Mouse (Mus musculus) testis, postnatal 10 days (tissue): ENCODE results near the gene Myom1.

Experiments
- DNase-seq: peaks from one replicate; pipeline ENCODE4 v3.0.0; 2021; ENCODE audit warnings: low spot score

Gene Myom1

DNA sequence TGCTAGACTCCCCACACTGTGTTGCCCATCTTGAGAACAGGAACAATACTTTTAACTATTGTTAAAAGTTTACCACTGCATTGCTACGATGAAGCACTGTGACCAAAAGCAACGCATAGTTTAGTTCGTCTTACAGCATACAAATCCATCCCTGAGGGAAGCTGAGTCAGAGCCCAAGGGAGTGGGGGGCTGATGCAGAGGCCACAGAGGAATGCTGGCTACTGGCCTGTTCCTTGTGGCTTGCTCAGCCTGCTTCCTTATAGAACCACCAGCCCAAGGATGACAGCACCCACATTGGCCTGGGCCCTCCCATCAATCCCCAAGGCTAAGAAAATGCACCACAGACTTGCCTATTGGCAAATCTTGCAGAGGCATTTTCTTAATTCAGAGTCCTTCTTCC lies 56.8 kb downstream of the Myom1 start:
- no peak for DNase-seq

DNA sequence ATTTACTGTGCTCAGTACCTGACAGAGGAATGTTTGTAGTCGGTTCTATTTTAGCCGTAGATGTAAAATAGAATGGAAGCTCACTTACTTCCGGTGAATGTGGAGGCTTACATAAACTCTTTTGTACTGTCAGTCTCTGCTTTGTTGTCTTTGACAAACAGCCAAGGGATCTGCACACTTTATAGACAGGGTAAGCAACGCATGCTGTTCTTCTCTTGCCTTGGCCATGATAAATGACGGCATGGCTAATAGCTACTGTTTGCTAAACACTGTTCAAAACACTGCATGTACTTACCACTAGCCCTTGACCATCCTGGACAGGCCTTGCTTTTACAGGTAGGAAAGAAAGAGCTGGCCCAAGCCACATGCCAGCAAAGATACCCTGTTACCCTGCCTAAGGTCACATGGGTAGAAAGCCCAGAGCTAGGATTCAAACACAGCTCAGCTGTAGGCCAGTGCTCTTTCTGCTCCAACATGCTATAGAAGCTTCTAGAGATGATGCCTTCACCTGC lies 59.7 kb downstream of the Myom1 start:
- DNase-seq = no peak

DNA sequence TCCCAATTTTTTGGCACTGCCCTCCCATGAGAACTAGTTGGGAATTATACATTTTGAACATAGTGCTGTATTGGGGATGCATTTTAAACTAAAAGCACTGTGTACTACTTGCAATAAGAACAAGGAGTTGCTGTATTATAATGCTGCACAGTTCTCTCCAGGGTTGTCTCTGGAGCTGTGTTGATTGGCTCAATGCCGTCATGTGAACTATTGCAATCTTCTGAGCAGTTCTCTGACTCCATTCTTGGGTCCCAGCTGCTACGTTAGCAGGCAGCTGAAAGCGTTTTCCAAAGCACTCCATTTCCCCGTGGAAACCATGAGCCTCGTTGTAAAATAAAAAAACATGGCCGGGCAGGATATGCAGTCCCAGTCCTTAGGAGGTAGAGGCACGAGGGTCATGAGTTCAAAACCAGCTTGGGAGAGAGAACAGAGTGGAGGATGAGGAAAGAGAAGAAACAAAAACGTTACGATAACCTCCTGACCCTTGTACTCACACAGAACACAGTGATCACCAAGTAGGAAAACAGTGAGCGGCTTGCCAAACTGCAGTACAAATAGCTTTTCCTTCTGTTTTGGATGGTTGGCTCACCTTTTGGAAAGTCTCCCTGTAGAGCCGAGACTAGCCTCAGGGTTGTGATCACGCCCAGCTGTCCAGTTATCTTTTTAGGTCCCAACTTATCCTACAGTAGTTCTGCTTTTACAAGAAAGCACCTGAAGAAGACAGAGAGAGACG lies 60.6 kb downstream of the Myom1 start:
- DNase-seq = no peak

DNA sequence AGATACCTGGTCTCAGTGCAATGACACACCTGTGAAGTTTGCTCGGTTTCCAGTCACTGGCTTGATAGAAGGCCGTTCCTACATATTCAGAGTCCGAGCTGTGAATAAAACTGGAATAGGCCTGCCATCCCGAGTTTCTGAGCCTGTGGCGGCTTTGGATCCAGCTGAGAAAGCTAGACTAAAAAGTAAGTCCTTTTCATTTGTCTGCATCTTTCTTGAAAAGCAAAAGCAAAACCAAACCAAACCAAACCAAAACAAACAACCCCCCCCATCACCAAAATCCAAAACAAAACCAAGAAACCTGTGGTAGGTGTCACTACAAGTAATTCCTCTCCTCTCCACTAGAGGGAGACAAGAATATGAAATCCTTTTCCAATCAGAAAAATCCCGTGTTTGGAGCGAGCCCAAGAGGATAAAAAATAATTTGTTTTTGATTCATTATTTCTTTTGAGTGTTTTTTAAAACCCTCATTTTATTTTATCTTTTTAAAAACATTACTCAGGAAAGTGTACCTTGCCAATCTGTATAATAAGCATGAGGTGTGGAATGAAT lies 62.1 kb downstream of the Myom1 start:
- no peak for DNase-seq

DNA sequence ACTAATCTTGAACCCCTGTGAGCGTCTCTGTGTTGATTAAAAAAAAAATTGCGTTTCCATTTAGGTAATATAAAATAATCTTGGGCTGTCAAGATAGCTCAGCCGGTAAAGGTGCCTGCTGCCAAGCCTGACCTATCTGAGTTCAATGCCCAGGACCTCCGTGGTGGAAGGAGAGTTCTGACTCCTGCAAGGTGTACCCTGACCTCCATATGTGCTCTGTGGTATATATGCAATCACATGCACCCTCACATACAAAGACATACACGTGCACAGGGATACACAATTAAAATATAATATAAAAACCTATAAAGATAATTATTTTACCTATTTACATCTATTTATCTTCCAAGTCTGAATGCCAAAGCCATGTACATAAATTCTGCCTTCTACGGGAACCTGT lies 62.7 kb downstream of the Myom1 start:
- DNase-seq = no peak

DNA sequence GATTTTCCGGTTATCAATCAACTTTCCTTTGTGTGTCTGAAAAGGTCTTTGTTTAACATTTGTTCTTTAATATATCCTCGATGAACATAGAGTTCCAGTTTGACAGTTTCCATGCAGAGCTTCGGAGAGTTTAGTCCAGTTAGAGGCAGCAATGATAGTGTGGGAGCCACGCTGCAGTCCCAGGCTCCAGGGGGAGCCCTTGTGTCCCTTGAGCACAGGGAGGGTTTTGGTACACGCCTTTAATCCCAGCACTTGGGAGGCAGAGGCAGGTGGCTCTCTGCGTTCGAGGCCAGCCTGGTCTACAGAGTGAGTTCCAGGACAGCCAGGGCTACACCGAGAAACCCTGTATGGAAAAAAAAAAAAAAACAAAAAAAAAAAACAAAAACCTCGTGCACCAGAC lies 66.7 kb downstream of the Myom1 start:
- DNase-seq = no peak

DNA sequence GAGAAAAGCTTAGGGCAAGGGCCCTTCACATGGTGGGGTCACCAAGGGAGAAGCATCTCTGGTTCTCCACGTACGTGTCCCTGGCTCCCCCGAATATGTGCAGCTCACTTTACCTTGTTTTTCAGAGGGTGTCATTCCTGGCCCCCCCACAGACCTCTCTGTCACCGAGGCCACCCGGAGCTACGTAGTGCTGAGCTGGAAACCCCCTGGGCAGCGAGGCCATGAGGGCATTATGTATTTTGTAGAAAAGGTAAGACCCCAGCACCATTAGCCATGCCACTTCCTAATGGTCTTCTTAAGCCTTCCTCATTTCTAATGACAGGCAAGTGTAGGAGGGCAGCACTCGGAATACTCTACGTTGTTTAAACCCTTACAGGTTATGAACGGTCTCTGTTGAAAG lies 69.5 kb downstream of the Myom1 start:
- no peak for DNase-seq

DNA sequence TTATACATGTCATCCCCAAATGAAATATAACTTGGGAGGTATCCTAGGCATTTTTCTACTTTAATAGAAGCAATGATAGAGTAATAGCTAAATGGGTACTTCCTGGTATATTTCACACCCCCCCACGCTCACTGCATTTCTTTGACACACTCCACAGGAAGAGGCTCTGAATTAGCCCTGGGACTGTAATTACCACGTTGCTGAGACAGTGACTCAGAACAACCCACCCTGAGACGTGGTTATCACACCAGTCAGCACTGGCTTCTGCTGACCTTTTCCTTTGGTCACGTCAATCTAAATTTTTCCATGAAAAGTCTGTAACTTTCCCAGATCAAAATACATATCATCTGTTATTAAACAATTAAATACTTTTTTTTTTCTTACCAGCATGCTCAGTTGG lies 72.0 kb downstream of the Myom1 start:
- no peak for DNase-seq

DNA sequence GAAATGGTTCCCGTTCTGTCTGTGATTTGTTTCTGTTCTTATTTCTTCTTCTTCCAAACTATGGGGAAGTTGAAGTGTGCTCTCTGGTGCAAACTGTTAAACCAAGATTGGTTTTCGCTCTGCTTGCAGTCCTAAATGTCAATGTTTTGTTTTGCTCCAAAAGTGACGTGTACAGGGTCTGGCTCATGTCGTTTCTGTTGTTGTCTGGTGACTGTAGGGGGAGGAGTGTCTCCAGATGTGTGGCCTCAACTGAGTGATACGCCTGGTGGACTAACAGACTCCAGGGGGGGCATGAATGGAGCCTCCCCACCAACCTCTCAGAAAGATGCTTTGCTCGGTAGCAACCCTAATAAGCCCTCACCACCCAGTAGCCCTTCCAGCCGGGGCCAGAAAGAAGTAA lies 79.6 kb downstream of the Myom1 start:
- no peak for DNase-seq

DNA sequence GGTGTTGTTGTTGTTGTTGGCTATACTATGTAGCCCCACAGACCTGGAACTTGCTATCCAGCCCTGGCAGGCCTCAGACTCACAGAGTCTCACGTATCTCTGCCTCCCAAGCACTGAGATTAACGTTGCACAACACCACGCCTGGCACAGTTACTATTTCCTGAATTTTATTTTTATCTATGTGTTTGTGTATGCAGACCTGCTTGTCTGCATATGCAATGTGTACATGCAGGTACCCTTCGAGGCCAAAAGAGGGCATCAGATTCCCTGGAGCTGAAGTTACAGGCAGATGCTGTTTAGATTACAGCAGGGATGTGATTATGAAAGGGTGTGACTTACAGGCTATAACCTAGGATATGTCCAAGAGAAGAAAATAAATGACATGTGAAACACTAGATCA lies 84.5 kb downstream of the Myom1 start:
- no peak for DNase-seq

DNA sequence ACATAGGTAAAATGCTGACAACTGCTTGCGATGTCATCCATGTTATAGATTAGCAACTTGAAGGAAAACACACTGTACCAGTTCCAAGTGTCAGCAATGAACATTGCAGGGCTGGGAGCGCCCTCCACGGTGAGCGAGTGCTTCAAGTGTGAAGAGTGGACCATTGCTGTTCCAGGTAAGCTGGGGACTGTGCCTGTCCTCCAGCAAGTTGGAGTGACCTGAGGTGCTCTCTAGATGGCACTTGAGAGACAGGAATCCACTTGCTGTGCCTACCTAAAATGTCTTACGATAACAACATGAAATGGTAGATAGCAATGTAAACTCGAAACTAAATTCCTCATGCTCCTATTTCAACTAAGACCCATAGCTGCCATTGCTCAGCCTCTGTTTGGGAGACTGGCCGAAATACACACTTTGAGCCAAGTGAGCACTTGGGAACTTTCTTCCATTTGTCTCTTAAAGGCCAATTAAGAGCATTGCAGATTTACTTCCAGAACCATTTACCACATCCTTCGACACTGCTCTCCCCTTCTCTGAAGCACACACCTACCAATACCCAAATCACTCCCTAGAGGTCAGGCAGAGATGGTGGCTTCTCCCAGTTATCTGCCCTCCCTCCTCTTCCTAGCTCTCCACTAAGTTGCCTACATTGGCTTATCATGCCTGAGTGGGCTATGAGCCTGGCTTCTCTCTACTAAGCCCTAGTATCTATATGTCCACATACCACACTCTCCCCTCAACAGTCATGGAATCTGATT lies 85.1 kb downstream of the Myom1 start:
- DNase-seq = no peak

DNA sequence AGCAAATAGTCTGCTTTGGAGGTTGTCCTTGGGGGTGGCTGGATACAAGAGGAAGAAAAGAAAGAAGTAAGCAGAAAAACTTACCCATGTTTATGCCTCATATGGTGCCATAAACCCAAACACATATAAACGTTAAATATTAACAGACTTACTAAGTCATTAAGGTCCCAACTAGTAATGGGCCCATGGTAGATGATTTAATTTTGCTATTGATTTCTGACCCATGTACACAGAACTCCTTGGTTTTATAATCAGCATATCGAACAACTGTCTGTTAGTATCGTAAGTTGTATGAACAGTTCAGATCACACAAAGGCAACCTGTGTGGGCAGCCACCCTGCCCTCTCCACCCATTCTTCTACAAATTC lies 85.7 kb downstream of the Myom1 start:
- DNase-seq = no peak

DNA sequence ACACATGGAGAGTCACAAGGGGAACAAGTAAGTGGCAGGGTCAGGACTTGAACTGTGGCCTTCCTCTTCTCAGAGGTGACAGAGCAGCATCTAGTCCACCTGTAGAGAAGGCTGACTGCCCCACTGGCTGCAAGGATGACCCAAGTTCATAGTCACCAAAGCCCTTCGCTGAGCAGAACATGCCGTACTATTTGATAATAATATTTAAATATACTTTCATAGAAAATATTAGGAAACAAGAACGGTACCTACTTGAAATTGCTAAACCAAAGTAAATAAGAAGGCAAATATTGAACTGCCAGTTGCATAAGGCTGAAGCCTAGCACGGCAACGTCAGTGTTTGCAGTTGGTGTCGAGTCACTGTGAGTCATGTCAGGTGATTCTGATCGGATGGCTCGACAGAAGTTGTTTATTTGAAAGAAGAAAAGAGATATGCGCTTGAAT lies 86.6 kb downstream of the Myom1 start:
- DNase-seq = no peak

DNA sequence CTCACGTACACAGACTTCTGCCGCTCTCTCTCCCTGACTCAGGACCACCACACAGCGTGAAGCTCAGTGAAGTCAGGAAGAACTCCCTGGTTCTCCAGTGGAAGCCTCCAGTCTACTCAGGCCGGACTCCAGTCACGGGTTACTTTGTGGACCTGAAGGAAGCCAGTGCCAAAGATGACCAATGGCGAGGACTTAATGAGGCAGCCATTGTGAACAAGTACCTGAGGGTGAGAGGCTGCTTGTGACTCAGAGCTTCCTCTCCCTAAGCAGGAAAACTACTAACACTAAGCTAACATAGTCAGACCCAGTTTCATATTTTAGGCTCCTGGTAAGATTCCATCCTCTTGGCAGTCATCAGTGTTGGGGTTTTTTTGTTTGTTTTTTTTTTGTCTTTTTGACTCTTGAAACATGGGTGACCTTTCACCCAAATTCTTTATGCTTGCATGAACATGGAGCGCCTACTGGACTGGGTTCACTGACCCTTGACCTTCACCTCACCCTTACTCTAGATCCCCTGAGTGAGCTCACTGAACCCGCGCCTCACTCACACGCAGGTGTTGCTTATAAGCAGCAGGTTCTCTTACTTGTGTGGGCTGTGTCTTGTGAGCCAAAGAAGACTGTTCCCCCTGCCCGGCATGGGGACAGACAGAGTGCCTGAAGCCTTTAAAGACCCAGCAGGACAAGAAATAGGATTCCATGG lies 87.5 kb downstream of the Myom1 start:
- no peak for DNase-seq

DNA sequence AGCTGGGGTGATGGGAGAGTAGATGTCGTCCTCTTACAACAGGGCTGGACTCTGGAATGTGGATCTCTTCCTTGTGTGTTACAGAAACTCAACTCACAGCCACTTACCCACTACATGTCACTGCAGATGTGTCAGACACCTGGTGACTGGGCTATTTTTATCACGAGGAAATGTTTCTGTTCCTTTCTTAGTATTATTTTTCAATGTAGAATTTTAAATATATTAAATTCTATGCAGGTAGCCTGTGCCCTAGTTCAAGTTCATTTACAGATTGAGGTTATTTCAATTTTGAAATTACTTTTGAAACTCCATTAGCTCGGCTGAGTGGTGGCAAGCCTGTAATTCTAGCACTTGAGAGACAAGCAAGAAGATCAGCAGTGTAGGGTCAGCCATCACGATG lies 88.6 kb downstream of the Myom1 start:
- no peak for DNase-seq

DNA sequence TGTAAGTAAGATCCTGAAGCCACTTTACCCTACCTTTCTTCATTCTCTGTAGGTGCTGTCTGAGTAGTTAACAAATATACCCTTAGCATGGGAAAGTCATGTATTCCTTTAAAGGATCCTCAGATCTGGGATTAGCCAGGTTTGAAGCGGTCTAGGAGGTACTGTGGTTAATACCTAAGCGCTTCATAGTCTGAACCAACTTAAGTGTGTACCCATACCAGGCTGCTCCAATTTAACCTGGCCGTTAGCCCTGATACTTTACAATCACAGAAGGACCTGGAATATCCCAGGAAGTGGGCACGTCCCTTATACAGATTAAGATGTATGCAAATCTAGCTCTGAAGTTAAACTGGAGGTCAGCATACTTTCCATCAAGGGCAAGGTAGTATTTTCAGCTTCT lies 89.9 kb downstream of the Myom1 start:
- DNase-seq = no peak

DNA sequence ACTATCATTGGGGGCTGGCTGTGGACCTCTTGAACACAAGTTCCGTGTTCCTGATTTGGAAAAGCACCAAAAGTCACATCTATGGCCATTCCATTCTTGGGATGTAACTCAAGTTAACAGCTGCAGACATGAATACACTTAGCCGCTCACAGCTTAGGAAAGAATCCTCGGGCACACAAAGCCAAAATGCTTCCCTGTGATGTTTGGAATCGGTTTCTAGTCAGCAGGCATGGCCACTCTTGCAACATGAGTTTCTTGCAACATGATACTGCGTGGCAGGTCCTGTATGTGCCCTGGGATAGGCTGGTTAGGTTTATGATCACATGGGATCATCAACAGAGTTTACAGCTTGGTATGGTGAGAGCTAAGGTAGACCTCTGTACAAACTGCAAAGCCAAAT lies 91.4 kb downstream of the Myom1 start:
- no peak for DNase-seq

DNA sequence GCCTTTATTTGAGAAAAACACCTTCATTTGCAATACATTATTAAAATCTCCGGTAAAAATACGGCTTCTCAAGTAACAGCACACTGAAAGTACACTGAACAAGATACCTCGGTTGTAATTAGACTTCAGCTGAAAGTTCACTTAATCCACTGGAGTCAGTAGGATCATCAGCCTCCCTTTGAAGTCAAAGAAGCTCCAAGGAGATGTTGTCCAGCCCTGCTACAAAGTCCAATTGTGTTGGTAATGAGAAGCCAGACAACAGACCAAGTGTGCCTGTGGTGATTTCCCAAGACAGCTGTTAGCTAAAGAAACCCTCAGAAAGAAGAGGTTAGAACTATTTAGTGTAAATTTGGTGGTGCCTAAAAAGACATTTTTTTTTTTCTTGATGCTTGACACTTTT lies 92.0 kb downstream of the Myom1 start:
- DNase-seq = no peak

DNA sequence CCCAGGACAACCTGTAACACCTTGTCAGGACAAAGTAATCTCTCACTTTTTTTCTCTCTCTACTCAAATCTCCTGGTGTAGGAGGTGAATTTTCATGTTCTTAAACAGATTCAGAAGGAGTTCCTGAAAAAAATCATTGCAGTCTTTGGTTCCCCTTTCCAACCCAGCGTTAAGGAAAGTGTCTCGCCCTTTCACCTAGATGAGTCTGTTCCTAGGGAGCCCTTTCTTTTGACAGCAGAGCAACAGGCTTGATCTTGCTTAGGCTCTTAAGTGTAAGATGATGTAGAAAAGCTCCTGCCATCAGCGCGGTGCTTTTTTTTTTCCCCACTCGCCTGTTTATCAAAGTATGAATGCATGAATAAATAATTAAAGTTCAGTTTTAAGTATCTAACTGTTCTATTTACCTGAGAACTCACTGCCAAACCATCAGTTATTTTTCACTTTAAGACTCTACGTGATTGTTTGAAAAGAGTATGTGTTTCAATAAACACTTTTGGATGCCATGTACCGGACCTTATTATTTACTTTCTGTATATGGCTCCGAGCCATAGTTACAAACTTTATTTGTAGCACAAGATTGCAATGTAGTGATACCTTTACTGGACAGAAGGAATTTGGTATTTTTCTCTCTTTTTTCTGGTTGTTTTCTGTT lies 94.2 kb downstream of the Myom1 start:
- no peak for DNase-seq

DNA sequence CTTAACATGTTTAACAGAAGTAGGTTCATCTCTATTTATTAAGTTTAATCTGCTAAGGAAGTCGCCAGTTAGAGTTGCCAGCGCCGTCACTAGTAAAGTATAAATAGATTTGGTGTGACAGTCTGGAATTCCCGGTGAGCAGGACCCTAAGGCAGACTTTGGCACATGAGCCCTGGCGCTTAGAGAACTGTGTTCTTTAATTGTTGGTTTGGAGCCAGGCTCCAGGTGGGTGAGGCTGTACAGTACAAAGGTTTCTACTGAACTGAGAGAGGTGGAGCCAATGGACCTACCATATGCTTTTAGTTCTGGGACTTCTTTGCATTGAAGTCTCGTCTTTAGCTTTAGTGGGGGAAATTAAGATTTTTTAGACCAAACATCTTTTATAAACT lies 94.8 kb downstream of the Myom1 start:
- no peak for DNase-seq

DNA sequence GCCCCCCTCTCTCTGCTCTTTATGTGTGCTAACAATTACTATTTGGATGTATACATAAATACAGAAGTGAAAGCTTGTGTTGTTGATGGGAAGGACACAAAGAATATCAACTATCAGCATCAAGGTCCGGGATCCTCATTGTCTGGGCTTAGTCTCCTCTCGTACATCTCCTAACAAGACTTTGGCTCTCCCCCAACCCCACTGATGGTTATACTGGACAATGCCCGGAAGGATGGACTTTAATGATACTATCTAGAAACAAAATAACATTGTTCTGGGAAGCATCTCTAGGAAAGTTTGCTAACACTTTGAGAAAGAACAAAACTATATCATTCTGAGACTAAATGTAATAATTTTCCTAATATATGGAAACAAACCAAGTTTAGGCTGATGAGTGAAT lies 96.2 kb downstream of the Myom1 start:
- no peak for DNase-seq
